Mouse (Mus musculus): ENCODE measurements around the gene Dock9. TPM values are rescaled to one million over a fixed set of nuclear protein-coding genes. Genes with fewer than 3 reads are reported as not detected.

Dock9 gene
- total and polyA plus RNA-seq, 2 experiments from 2014 or later, result 4.1 to 20.5 TPM

GRCm38 (mm10) chr14:121495741-121496140, 301.9 kb downstream of the Dock9 start:
- Histone ChIP-seq H3K27ac (ENCODE audit: low read depth) (no peak overlapping the region), H3K27me3 (ENCODE audit: control insufficient read depth, insufficient read depth, low read length) (no peaks in the 10 kb centered on the region)
- WGBS, result 72% methylated on average over 4 of the region's 4 CpGs

GRCm38 (mm10) chr14:121495120-121495519, 302.5 kb downstream of the Dock9 start:
- Histone ChIP-seq H3K9ac (replicated peaks; ENCODE audit: low read depth, low read length) (no peak overlapping the region), H3K4me2 (ENCODE audit: low read depth, low read length) (no peak overlapping the region), H3K27ac (ENCODE audit: low read depth) (no peak overlapping the region), H3K9me3 (replicated peaks; ENCODE audit: control insufficient read depth, low read length) (no peaks in the 10 kb centered on the region), H3K27me3 (ENCODE audit: control insufficient read depth, insufficient read depth, low read length) (no peaks in the 10 kb centered on the region), H3K36me3 (replicated peaks; ENCODE audit: control insufficient read depth, insufficient read depth, low read length) (no peaks in the 10 kb centered on the region), H3K4me3 (ENCODE audit: low read depth, low read length) (no peak overlapping the region), H3K4me1 (ENCODE audit: control insufficient read depth, insufficient read depth) (0 out of 2 replicates have a peak, but pooled peaks cover 5% of the 10 kb centered on the region)
- DNase-seq (ENCODE audit: low spot score), result no peak
- no peak for TF ChIP-seq EP300 (IDR thresholded peaks at IDR 0.05; ENCODE audit: low read depth)
- TF ChIP-seq CTCF (IDR thresholded peaks at IDR 0.05; ENCODE audit: low read depth), result no peak
- ATAC-seq (ENCODE audit: insufficient read depth, low read depth), result no peak
- 76% methylated on average over 2 of the region's 2 CpGs for WGBS

More at GRCm38 (mm10) chr14:121495741-121496140, 301.9 kb downstream of the Dock9 start:
- no peaks in the 10 kb centered on the region for H3K36me3 ChIP-seq (replicated peaks; ENCODE audit: control insufficient read depth, insufficient read depth, low read length)
- 0 out of 2 replicates have a peak, but pooled peaks cover 5% of the 10 kb centered on the region for H3K4me1 ChIP-seq (ENCODE audit: control insufficient read depth, insufficient read depth)
- TF ChIP-seq EP300 (IDR thresholded peaks at IDR 0.05; ENCODE audit: low read depth) (no peak), CTCF (IDR thresholded peaks at IDR 0.05; ENCODE audit: low read depth) (no peak)
- H3K4me2 ChIP-seq (ENCODE audit: low read depth, low read length), result no peak overlapping the region
- H3K9me3 ChIP-seq (replicated peaks; ENCODE audit: control insufficient read depth, low read length), result no peaks in the 10 kb centered on the region
- DNase-seq (ENCODE audit: low spot score) (no peak), ATAC-seq (ENCODE audit: insufficient read depth, low read depth) (no peak)
- H3K4me3 ChIP-seq (ENCODE audit: low read depth, low read length), result no peak overlapping the region
- no peak overlapping the region for H3K9ac ChIP-seq (replicated peaks; ENCODE audit: low read depth, low read length)

- no peaks in the 10 kb centered on the region for H3K36me3 ChIP-seq (replicated peaks; ENCODE audit: control insufficient read depth, insufficient read depth, low read length)
- WGBS, result 23% methylated on average over 2 of the region's 2 CpGs
These were observed 303.4 kb downstream of the Dock9 start for GRCm38 (mm10) chr14:121494238-121494637.

GRCm38 (mm10) chr14:121493712-121494111, 303.9 kb downstream of the Dock9 start:
- Histone ChIP-seq H3K9me3 (replicated peaks; ENCODE audit: control insufficient read depth, low read length) (no peaks in the 10 kb centered on the region), H3K4me1 (ENCODE audit: control insufficient read depth, insufficient read depth) (0 out of 2 replicates have a peak, but pooled peaks cover 5% of the 10 kb centered on the region), H3K27me3 (ENCODE audit: control insufficient read depth, insufficient read depth, low read length) (no peaks in the 10 kb centered on the region), H3K4me3 (ENCODE audit: low read depth, low read length) (no peak overlapping the region), H3K27ac (ENCODE audit: low read depth) (no peak overlapping the region), H3K9ac (replicated peaks; ENCODE audit: low read depth, low read length) (no peak overlapping the region), H3K4me2 (ENCODE audit: low read depth, low read length) (no peak overlapping the region), H3K36me3 (replicated peaks; ENCODE audit: control insufficient read depth, insufficient read depth, low read length) (no peaks in the 10 kb centered on the region)
- no peak for TF ChIP-seq CTCF (IDR thresholded peaks at IDR 0.05; ENCODE audit: low read depth)
- no peak for TF ChIP-seq EP300 (IDR thresholded peaks at IDR 0.05; ENCODE audit: low read depth)
- DNase-seq (ENCODE audit: low spot score) (no peak), ATAC-seq (ENCODE audit: insufficient read depth, low read depth) (no peak)
- WGBS, result 60% methylated on average over 3 of the region's 3 CpGs

More at GRCm38 (mm10) chr14:121494238-121494637, 303.4 kb downstream of the Dock9 start:
- H3K4me2 ChIP-seq (ENCODE audit: low read depth, low read length), result no peak overlapping the region
- TF ChIP-seq EP300 (IDR thresholded peaks at IDR 0.05; ENCODE audit: low read depth), result no peak
- no peak for TF ChIP-seq CTCF (IDR thresholded peaks at IDR 0.05; ENCODE audit: low read depth)
- no peaks in the 10 kb centered on the region for H3K9me3 ChIP-seq (replicated peaks; ENCODE audit: control insufficient read depth, low read length)
- no peak overlapping the region for H3K9ac ChIP-seq (replicated peaks; ENCODE audit: low read depth, low read length)
- H3K27me3 ChIP-seq (ENCODE audit: control insufficient read depth, insufficient read depth, low read length), result no peaks in the 10 kb centered on the region
- no peak for DNase-seq (ENCODE audit: low spot score)
- H3K27ac ChIP-seq (ENCODE audit: low read depth), result no peak overlapping the region
- no peak for ATAC-seq (ENCODE audit: insufficient read depth, low read depth)
- H3K4me3 ChIP-seq (ENCODE audit: low read depth, low read length), result no peak overlapping the region
- H3K4me1 ChIP-seq (ENCODE audit: control insufficient read depth, insufficient read depth), result 0 out of 2 replicates have a peak, but pooled peaks cover 5% of the 10 kb centered on the region

- Histone ChIP-seq H3K9me3 (replicated peaks; ENCODE audit: control insufficient read depth, low read length) (no peaks in the 10 kb centered on the region), H3K4me1 (ENCODE audit: control insufficient read depth, insufficient read depth) (0 out of 2 replicates have a peak, but pooled peaks cover 5% of the 10 kb centered on the region), H3K4me3 (ENCODE audit: low read depth, low read length) (no peak overlapping the region), H3K9ac (replicated peaks; ENCODE audit: low read depth, low read length) (no peak overlapping the region), H3K27ac (ENCODE audit: low read depth) (no peak overlapping the region), H3K27me3 (ENCODE audit: control insufficient read depth, insufficient read depth, low read length) (no peaks in the 10 kb centered on the region), H3K36me3 (replicated peaks; ENCODE audit: control insufficient read depth, insufficient read depth, low read length) (no peaks in the 10 kb centered on the region), H3K4me2 (ENCODE audit: low read depth, low read length) (peak overlapping the region; percentile 17)
- DNase-seq (ENCODE audit: low spot score) (no peak), ATAC-seq (ENCODE audit: insufficient read depth, low read depth) (peak; percentile 58; the same call in 1 of the 2 replicates)
- no peak for TF ChIP-seq CTCF (IDR thresholded peaks at IDR 0.05; ENCODE audit: low read depth)
- WGBS, result 31% methylated on average over 8 of the region's 8 CpGs
These were observed 305.3 kb downstream of the Dock9 start for GRCm38 (mm10) chr14:121492328-121492727.

Other genes with a start within 250 kb of the Dock9 start
- gene Ubac2, start 80.8 kb upstream of the Dock9 start, total RNA-seq (2014; rRNA removed; ENCODE audit: low replicate concordance), result 55.5 and 66.8 TPM in 2 replicates
- gene Ubac2, start 80.8 kb upstream of the Dock9 start, polyA plus RNA-seq (2015; fragmentation: Nextera tagmentation; extraction: Ambion mirVana), result 38.7 and 39.4 TPM in 2 replicates
- gene Gpr18, start 117.9 kb upstream of the Dock9 start, total RNA-seq (2014; rRNA removed; ENCODE audit: low replicate concordance), result not detected in 2 replicates
- 0.07 and 0.10 TPM in 2 replicates for gene Gpr18, start 117.9 kb upstream of the Dock9 start, polyA plus RNA-seq (2015; fragmentation: Nextera tagmentation; extraction: Ambion mirVana)
- gene Gpr183, start 167.4 kb upstream of the Dock9 start, total RNA-seq (2014; rRNA removed; ENCODE audit: low replicate concordance), result 1.3 and 1.5 TPM in 2 replicates
- 0.89 and 1.1 TPM in 2 replicates for gene Gpr183, start 167.4 kb upstream of the Dock9 start, polyA plus RNA-seq (2015; fragmentation: Nextera tagmentation; extraction: Ambion mirVana)
- not detected in 2 replicates for gene Timm8a2, start 236.8 kb upstream of the Dock9 start, total RNA-seq (2014; rRNA removed; ENCODE audit: low replicate concordance)
- not detected in 2 replicates for gene Timm8a2, start 236.8 kb upstream of the Dock9 start, polyA plus RNA-seq (2015; fragmentation: Nextera tagmentation; extraction: Ambion mirVana)

All from heart, postnatal 0 days (tissue).